Mouse (Mus musculus) liver, embryonic 14.5 days (tissue): ENCODE data around the gene Cdk19. TPM values are rescaled to one million over a fixed set of nuclear protein-coding genes. Genes with fewer than 3 reads are reported as not detected.
A peak's percentile ranks its signal among the peaks of the same experiment; 100 is the strongest.

Source experiments
- ATAC-seq: fragments of 200-750 bp; cut with Nextera tagmentation; 2 replicates; pipeline ENCODE4 v1.8.0; 2017; ENCODE audit warnings: moderate number of reproducible peaks, mild to moderate bottlenecking, moderate library complexity; ENCODE audit not compliant: insufficient read depth
- DNase-seq, 3 experiments: peaks; one replicate each; pipeline ENCODE4 v3.0.0-alpha.2; 2012 to 2013; ENCODE audit warnings: low read depth in 3 of 3, low spot score in 3 of 3
- H3K27ac ChIP-seq: fragments of 300-500 bp; sonication (generic); 2 replicates; pipeline ENCODE4 v1.5.1; 2014; ENCODE audit warnings: moderate library complexity, mild to moderate bottlenecking, control low read depth, inconsistent platforms
- H3K27me3 ChIP-seq: fragments of 300-500 bp; sonication (generic); 2 replicates; pipeline ENCODE4 v1.6.1; 2014; ENCODE audit warnings: mild to moderate bottlenecking, low read length, moderate library complexity; ENCODE audit not compliant: control insufficient read depth, insufficient read depth
- H3K36me3 ChIP-seq: fragments of 300-500 bp; sonication (generic); replicated peaks from 2 replicates; pipeline ENCODE4 v1.6.1; 2014; ENCODE audit warnings: low read depth; ENCODE audit not compliant: control insufficient read depth, insufficient read depth
- H3K4me1 ChIP-seq, 2 experiments: fragments of 200-500 bp in 1 of 2; fragments of 300-500 bp in 1 of 2; sonication (generic) in 1 of 2; replicated peaks; 2 replicates each; pipeline ENCODE4 v1.6.1; 2012 to 2014; ENCODE audit warnings: antibody characterized with exemption in 1 of 2, inconsistent platforms in 1 of 2, low read length in 1 of 2; ENCODE audit not compliant: control insufficient read depth in 2 of 2, insufficient read depth in 2 of 2
- H3K4me2 ChIP-seq: fragments of 300-500 bp; sonication (generic); 2 replicates; pipeline ENCODE4 v1.6.1; 2014; ENCODE audit warnings: low read depth, mild to moderate bottlenecking, control low read depth, moderate library complexity
- H3K4me3 ChIP-seq, 2 experiments: fragments of 200-500 bp in 1 of 2; fragments of 300-500 bp in 1 of 2; sonication (generic) in 1 of 2; 2 replicates each; pipeline ENCODE4 v1.5.1; 2012 to 2014; ENCODE audit warnings: low read depth in 2 of 2, low read length in 2 of 2, mild to moderate bottlenecking in 2 of 2, control low read depth in 1 of 2, inconsistent platforms in 1 of 2, moderate library complexity in 1 of 2; ENCODE audit not compliant: insufficient read depth in 1 of 2
- H3K9ac ChIP-seq: fragments of 300-500 bp; sonication (generic); replicated peaks from 2 replicates; pipeline ENCODE4 v1.6.1; 2014; ENCODE audit warnings: mild to moderate bottlenecking, control low read depth, moderate library complexity
- H3K9me3 ChIP-seq: fragments of 300-500 bp; sonication (generic); 2 replicates; pipeline ENCODE4 v1.6.1; 2016; ENCODE audit warnings: low read length, mixed read lengths; ENCODE audit not compliant: control insufficient read depth
- CTCF ChIP-seq: IDR thresholded peaks from 2 replicates; pipeline ENCODE4 v1.5.1; 2016; ENCODE audit warnings: antibody characterized with exemption, low read depth, control low read depth
- EP300 ChIP-seq: IDR thresholded peaks from 2 replicates; pipeline ENCODE4 v1.6.1; 2016; ENCODE audit warnings: antibody characterized with exemption, low read depth
- WGBS: fragments of 180-500 bp; shearing (Covaris S2); extraction: QIAGEN DNeasy Blood & Tissue Kit; methylation state at CpG from one replicate; pipeline ENCODE4 v1.1.7; 2014; ENCODE audit not compliant: insufficient replicate concordance; 5-methylcytosine and 5-hydroxymethylcytosine counted together
- polyA plus RNA-seq, 2 experiments: library from polyadenylated mRNA; depleted of rRNA in 1 of 2; stranded (reverse) in 1 of 2; unstranded in 1 of 2; fragments of >200 nt; fragmentation: Nextera tagmentation in 1 of 2; extraction: Ambion mirVana in 1 of 2; gene quantifications; 2 replicates each; pipeline versions ENCODE4 v1.2.1 to v1.2.3; 2012 to 2014

The Cdk19 gene
- polyA plus RNA-seq, 2 experiments = 3.1 TPM

- ATAC-seq (no peak), DNase-seq (no peak)
- H3K4me3 ChIP-seq = no peak overlapping the region
- H3K27ac ChIP-seq = no peak overlapping the region
- H3K9ac ChIP-seq = no peak overlapping the region
- H3K9me3 ChIP-seq = no peaks in the 10 kb centered on the region
- peaks cover 11 to 12% of the 10 kb centered on the region in 2 experiments for H3K4me1 ChIP-seq
- no peaks in the 10 kb centered on the region for H3K27me3 ChIP-seq
- 67% methylated on average over 4 of the region's 4 CpGs for WGBS
- no peak overlapping the region for H3K4me2 ChIP-seq
- no peaks in the 10 kb centered on the region for H3K36me3 ChIP-seq
- TF ChIP-seq CTCF (no peak), EP300 (no peak)
These were observed 26.6 kb upstream of the Cdk19 start for GRCm38 (mm10) chr10:40312781-40313180.

GRCm38 (mm10) chr10:40316841-40317585 lies 22.4 kb upstream of the Cdk19 start:
- no peaks in the 10 kb centered on the region; a peak in 1 of 4 replicates for H3K4me1 ChIP-seq
- H3K4me3 ChIP-seq = no peak overlapping the region
- no peak for TF ChIP-seq EP300
- no peak for TF ChIP-seq CTCF
- no peaks in the 10 kb centered on the region for H3K9me3 ChIP-seq
- ATAC-seq = no peak
- no peak overlapping the region for H3K4me2 ChIP-seq
- H3K27ac ChIP-seq = no peak overlapping the region
- no peaks in the 10 kb centered on the region for H3K27me3 ChIP-seq
- DNase-seq = no peak
- no peaks in the 10 kb centered on the region for H3K36me3 ChIP-seq
- H3K9ac ChIP-seq = no peak overlapping the region
- 57% methylated on average over 7 of the region's 7 CpGs for WGBS

DNA sequence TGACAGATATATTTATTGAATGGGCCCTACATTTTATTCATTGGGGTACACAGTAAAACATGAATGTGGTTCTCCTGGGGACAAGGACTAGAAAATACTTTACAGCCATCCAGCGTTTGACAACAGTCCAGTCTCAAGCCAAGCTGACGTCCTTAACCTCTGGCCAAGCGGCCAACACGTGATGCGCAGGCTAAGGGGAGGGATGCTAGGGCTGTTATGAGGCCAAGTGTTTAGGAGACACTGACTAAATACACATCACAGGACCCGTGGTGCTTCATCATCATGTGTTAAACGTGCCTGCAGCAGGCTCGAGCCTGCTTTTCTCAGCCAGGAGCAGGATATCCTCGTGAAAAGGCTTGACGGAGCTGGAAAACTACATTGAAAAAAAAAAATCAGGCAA lies 19.1 kb upstream of the Cdk19 start:
- Histone ChIP-seq H3K9me3 (no peaks in the 10 kb centered on the region), H3K27me3 (no peaks in the 10 kb centered on the region), H3K4me1 (no peaks in the 10 kb centered on the region; a peak in 1 of 4 replicates), H3K36me3 (no peaks in the 10 kb centered on the region), H3K9ac (no peak overlapping the region), H3K4me3 (no peak overlapping the region), H3K27ac (no peak overlapping the region), H3K4me2 (no peak overlapping the region)
- 78% methylated on average over 10 of the region's 10 CpGs for WGBS
- no peak for DNase-seq
- no peak for TF ChIP-seq EP300
- no peak for TF ChIP-seq CTCF
- ATAC-seq = no peak

- ATAC-seq (peak; percentile 95), DNase-seq (peak; percentile 73 to 86 (median 76))
- peak overlapping the region; percentile 88 for H3K27ac ChIP-seq
- H3K4me1 ChIP-seq = peaks cover 21 to 26% of the 10 kb centered on the region in 2 experiments
- peak overlapping the region; percentile 19 to 23; a peak in 3 of 4 replicates for H3K4me3 ChIP-seq
- H3K9me3 ChIP-seq = no peaks in the 10 kb centered on the region; the same call in 1 of the 2 replicates
- WGBS = 7% methylated on average over 9 of the region's 9 CpGs
- peak overlapping the region; percentile 54 for H3K9ac ChIP-seq
- no peak for TF ChIP-seq CTCF
- peak; percentile 85 for TF ChIP-seq EP300
- peak overlapping the region; percentile 65 for H3K4me2 ChIP-seq
- no peaks in the 10 kb centered on the region for H3K27me3 ChIP-seq
- no peaks in the 10 kb centered on the region for H3K36me3 ChIP-seq
These were observed 11.3 kb upstream of the Cdk19 start for GRCm38 (mm10) chr10:40328004-40328551.

DNA sequence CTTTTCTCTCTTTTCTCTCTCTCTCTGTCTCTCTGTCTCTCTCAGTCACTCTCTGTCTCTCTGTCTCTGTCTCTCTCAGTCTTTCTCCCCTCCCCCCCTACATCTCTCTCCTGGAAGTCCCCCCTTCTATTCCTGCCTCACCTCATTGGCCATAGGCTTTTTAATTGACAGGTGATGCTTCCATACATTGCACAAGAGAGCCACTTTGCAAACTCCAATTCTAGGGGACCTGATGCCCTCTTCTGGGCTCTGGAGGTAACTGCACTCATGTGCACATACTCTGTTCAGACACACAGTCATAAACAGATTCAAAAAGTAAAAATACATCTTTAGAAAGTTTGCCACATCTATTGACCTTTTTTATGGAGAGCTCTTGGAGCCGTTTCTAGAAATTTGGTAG lies 9.1 kb upstream of the Cdk19 start:
- peak; percentile 53 for TF ChIP-seq CTCF
- TF ChIP-seq EP300 = no peak
- 67% methylated on average over 1 of the region's 1 CpGs for WGBS
- no peak overlapping the region for H3K27ac ChIP-seq

More for the DNA sequence above, 9.1 kb upstream of the Cdk19 start:
- no peak overlapping the region for H3K9ac ChIP-seq
- H3K4me1 ChIP-seq = peaks cover 21 to 26% of the 10 kb centered on the region in 2 experiments
- H3K36me3 ChIP-seq = no peaks in the 10 kb centered on the region
- no peak overlapping the region for H3K4me2 ChIP-seq
- H3K27me3 ChIP-seq = no peaks in the 10 kb centered on the region
- H3K4me3 ChIP-seq = no peak overlapping the region
- no peaks in the 10 kb centered on the region; the same call in 1 of the 2 replicates for H3K9me3 ChIP-seq
- no peak for ATAC-seq
- no peak for DNase-seq
